Mouse (Mus musculus) cerebellum, adult 11 months (tissue): Measurements from ENCODE around the gene Pax7.

ENCODE experiments used
- DNase-seq: peaks from one replicate; pipeline ENCODE4 v3.0.0; 2022

The Pax7 gene

DNA sequence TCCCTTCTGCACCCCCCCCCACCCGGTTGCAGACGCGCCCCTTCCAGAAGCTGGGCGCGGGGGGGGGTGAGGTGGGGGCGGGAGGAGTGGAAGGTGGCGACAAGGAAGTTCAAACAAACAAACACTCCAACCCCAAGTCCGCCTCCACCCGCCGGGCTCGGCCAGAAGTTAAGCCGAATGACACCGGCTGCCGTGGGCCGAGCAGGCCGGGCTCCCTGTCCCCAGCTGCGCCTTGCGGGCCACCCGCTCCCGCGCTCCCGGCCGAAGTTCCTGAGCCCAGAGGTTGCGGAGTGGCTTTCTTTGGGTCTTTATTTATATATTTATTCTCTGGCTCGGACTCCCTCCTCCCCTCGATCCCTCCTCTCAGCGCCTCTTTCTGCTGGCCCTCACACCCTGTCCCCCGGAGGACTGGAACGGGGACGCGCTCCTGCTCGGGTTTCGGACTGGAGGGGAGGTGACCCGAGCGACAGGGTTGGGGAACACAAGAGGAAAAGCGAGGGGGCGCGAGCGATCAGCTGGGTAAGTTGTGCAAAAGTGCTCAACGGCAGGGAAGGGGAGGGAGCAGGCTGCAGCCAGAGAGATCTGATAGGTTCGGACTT lies at the start of gene Pax7:
Gene Pax7, minus strand, starts transcription at position 493 of the 599 bp plus-strand sequence.
- DNase-seq, result no peak

DNA sequence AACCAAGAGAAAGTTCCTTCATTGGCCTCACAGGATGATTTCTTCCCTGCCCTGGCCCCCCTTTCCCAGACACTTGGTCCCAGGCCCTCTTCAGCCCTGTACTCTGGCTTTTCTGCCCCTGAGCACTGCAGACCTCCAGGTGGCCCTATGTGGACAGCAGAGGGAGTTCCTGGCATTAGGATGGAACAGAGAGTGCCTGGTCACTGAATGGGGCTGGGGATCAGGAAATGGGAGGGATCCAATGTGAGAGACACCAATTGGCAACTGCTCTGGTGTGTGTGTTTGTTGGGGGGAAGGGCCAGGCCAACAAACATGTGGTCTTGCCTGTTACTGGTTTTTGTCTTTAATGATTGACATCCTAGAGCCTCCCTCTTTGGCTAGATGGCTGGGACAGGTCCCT lies 48.5 kb upstream of the Pax7 start:
- no peak for DNase-seq

DNA sequence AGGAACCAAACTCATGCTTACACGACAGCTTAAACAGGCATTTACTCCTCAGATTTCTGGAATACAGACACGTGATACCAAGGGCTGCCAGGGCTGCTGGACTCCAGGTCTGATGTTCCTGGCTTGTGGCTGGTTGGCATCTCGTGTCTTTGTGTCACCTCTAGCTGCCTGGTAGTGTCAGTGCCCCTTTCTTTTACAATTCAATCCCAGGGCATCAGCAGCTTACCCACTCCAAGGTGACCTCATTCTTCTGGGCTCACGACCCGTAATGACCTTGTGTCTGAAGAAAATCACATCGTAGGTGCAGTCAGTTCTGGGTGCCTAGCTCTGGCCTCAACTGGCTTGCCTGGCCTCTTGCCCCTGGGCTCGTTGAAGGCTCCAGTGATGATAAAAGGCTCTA lies 46.0 kb upstream of the Pax7 start:
- DNase-seq, result no peak

DNA sequence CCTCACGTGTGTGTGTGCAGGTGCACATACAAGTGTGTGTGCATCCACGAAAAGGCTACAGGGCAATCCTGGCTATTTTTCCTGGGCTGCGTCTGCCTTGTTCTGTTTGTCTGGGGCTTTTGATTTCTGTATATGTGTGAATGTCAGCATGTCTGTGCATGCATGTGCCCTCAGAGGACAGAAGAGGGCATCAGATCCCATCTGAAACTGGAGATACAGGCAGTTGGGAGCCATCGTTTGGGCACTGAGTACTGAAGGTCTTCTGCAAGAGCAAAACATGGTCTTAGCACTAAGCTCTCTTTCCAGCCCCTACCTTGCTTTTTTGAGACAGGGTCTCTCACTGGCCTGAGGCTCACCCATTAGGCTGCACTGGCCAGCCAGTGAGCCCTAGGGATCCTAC lies 45.1 kb upstream of the Pax7 start:
- DNase-seq, result no peak

DNA sequence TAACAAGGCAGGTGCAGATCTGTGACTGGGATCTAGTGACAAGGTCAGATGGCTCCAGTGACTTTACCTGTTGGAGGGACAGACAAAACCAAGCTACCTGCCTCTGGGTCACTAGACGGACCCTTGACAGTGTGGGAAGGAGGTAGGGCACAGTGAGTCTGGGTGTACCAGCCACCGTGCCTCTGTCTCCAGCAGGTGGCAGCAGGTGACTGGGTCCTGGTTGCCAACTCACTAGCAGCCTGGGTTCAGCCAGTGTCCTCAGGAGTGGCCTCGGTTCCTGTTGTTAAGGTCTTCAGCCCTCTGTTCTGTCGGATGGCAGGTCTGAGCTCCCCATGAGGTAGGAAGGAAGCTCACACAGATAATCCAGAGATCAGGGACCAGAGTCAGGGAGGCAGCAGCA lies 43.9 kb upstream of the Pax7 start:
- DNase-seq, result peak; percentile 45

DNA sequence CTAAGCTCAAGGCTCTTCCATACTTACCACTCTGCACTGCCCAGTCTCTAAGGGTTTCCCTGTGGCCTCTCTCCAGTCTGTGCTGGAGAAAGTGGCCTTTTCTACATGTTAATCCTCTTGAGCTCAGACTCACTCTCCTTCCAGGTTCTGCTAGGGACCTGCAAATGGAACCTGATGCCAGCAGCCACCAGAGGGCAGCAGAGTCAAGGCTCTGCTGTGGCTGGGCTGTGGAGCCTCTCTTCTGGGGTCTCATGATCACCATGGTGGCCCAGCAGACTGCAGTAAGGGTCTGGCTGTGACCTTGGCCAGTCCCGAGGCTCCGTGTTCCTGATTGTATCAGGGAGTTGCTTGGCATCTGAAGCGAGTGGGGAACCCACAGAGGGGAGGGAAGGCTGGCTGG lies 39.3 kb upstream of the Pax7 start:
- peak; percentile 24 for DNase-seq

DNA sequence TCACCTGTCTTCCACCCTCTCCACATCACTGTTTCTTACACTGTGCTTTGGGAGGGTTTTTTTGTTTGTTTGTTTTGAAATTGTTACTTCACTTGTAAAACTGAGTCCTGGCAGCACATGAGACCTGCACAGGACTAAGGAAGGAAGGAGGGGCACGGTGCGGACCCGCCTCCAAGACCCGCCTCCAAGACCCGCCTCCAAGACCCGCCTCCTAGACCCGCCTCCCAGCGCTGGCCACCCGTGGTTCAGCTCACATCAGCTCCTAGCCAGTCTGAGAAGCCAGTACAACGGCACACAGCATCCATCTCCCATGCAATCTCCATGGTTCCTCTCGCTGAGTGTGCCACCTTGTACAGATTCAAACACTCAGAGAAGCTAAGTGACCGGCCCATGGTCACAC lies 38.4 kb upstream of the Pax7 start:
- DNase-seq, result no peak

DNA sequence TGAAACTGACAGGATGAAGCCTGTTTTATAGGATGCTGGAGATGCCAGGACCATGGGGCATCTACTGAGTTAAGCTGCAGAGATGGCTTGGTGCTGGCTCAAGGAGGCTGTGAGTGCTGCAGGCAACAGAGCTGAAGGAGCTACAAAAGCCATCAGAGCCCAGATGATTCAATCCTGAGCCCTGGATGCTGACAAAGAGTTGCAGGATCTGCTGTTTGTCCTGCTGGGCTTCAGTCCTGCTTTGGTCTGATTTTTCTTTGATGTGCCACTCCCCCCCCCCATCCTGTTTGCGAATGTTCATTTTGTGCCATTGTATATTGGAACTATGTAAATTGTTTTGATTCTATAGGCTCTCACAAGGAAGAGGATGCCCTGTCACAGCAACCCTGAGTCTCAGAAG lies 29.9 kb upstream of the Pax7 start:
- DNase-seq, result no peak

DNA sequence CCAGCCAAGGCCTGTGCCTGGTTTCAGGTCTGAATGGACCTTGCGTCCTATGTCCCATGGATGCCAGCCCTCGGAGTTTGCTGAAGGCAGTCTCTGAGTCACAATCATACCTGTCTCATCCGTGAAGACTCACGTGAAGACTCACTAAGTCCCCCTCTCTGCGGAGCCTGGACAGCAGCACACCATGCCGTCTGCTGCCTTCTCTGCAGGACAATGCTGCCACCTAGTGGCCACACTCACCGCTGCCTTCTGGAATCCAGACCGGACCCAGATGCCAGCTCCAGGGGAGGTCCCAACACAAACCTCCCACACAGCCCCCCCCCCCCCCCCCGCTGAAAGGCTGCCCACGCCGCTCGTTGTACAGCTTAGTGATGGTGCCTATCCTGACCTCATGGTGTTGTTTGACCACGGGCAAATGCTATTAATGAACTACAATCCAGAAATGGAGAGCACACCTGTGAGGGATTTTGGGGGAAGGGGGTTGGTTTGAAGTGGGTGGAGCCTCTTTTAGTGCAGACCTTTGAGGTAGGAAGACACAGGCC lies 25.4 kb upstream of the Pax7 start:
- DNase-seq, result peak; percentile 83

DNA sequence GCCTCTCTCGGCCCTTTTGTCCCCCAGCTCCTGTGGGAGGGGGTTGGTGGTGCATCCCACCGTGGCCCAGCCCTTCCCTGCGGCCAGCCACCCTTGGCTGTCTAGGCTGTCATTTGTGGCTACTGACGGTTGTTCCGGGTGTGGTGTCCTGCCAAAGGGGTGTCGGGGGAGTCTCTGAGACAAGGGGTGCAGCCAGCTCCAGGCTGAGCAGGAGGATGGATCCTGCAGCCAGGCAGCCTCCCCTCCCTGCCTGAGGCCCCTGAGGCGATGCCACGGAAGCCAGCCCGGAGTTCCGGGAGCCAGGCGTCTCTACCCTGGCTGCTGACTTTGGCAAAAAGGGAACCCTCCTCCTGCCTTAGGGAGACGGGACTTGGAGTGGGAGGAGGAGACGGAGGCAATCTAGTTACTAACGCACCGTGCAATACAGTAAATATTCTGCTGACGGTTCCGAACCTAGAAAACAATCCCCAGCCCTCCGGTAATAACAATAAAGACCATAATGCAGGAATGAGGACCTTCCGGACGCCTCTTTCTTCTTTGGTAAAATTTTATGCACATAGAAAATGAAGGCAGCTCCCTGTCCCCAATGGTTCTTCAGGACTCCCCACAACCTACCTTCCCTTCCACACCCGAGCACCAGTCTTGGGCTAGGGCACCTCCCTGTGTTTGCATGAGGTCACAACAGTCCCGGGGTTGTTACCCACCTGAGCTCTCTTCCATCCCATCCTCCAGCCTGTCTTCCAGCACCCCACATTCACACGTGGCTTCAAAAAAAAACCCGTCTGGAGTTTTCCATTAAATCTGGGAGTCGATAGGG lies 19.1 kb upstream of the Pax7 start:
- no peak for DNase-seq

DNA sequence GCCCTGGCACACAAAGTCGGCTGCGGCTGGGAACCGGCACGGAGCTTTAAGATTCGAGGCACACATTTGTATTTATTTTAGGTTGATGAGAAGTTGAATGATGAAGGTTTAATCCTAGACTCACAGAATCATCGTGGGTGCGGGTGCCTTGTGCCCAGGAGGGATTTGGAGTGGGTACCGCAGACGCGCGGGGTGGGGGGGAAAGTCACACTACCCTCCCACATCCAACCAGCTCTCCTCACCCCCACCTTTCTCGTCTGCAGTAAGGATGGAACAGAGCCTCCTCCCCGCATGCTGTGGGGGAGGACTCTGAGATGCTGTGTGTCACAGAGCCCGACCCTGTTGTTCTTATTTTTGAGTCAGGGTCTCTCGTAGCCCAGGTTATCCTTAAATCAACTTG lies 18.1 kb upstream of the Pax7 start:
- DNase-seq, result no peak

DNA sequence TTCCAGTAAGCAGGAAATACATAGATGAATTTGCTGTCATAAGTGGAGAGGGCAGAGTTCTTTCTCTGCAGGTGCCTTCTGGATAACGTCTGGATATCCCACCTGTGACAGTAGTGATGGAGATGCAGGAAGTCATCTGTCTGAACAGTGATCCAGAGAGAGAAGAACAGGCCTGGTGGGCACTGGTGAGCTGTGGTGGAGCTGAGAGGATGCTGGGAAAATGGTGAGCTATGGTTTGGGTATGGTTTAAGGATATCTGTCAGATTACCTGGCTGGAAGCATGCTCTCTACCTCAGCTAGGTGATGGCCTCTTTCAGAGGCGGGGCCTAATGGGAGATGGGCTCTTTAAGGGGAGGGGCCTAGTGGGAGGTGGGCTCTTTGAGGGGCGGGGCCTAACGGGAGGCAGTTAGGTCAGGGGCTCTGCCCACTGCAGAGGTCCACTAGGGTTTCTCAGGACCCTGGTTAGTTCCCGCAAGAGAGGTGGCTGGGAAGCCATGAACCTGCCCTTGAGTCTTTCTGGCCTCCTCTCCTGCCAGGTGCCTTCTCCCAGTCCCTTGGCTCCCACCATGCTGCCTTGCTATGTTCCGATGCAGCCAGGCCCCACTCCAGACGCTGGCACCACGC lies 17.3 kb upstream of the Pax7 start:
- no peak for DNase-seq

DNA sequence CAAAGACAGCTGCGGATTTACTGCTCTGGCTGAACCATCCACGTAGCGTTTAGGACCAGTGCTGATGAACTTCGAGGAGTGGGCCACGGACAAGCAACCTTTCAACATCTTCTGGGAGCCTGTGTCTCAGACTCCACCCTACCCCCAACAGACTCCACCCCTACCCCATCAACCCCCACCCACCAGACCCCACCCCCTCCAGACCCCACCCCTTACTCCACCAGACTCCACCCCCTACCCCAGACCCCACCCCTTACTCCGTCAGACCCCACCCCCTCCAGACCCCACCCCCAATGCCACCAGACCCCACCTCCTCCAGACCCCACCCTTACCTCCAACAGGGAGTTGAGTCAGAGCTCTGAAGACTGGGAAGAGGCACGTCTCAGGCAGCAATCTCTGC lies 10.1 kb upstream of the Pax7 start:
- DNase-seq, result no peak

DNA sequence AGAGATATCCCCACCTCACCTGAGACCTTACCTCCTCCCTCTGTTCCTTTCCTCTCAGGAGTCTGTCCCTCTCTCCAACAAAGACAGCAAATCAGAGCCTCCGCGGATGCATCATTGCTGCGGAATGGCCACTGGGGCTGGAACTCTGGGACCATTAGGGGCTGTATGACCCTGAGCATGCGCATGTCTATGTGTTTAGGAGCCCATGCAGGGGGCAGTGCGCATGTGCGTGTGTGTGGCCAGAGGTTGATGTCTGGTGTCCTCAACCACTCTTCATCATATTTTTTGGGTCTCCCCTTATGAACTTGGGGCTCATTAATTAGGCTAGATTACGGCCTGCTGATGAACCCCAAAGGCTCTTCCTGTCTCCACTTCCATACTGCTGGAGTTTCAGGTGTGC lies 9.6 kb upstream of the Pax7 start:
- DNase-seq, result no peak

DNA sequence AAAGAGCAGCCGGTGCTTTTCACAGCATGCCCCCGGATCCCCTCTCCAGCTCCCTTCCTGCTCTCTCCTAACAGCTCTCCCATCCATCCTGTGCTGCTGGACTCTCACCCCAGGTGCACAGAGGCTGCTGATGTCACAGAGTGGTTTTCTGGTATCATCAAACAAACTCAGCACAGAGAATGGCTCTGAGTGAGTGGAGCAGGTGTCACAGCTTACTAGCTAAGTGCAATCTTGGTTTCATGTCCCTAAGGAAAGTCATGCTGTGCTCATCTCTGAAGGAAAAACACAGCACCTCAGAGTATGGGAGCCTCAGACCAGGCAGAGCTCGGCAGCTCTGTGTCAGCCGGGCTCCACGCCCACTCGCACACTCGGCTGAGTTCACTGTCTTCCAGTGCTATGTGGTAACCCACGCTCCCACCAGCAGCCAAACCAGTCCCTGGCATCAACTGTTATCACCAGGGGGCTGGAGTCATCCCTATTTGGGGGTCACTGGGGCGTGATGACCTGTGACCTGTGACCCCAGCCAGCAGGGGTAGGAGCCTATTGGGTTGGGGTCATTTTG lies 7.7 kb upstream of the Pax7 start:
- no peak for DNase-seq

DNA sequence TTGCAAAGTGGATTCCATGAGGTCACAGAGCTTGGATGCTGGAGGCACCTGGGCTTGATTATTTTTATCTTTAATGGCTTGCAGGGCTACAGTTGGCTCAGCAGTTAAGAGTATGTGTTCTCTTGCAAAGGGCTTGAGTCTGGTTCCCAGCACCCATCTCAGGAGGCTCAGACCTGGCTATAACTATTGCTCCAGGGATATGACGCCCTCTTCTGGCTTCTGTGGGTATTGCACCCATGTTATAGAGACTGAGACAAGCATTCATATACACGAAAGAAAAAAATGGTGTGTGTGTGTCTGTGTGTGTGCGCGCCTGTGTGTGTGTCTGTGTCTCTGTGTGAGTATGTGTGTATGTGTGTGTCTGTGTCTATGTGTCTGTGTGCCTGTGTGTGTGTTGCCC lies 7.1 kb upstream of the Pax7 start:
- DNase-seq, result no peak

DNA sequence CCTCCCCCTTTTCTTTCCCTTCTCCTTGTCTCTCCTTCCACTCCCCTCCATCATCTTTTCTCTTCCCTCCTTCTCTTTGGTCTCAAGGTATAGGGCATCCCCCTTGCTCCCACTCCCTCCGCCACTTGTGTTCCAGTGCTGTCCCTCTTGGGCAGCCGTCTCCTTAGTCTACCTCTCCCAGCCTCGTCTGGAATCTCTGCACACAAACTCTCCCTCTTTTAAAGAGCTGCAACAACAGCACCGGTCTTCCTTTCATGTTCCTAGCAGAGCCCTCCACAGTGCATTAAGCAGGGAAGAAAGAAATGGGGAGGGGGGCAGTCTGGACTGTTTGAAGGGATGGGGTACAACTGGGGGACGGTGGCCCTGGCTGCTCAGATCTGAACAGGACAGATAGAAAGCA lies 3.4 kb upstream of the Pax7 start:
- DNase-seq, result no peak

DNA sequence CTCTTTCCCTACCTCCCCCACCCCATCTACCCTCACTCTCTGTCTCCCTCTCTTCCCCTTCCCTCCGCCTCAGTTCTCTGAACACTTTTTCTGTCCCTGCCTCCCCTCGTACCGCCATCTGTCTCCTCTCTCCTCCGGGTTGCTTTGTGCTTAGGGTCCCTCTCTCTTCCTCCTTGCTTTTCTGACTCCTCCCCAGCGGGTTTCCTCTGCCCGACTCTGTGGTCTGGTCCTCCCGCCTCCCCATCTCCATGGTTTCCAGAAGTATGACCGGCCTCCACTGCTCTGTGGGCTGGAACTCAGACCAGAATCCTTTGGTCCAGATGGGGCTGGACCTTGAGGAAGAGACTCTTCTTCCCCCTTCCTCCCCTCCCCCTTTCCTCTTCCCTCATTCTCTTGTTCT lies 2.9 kb upstream of the Pax7 start:
- DNase-seq, result no peak

DNA sequence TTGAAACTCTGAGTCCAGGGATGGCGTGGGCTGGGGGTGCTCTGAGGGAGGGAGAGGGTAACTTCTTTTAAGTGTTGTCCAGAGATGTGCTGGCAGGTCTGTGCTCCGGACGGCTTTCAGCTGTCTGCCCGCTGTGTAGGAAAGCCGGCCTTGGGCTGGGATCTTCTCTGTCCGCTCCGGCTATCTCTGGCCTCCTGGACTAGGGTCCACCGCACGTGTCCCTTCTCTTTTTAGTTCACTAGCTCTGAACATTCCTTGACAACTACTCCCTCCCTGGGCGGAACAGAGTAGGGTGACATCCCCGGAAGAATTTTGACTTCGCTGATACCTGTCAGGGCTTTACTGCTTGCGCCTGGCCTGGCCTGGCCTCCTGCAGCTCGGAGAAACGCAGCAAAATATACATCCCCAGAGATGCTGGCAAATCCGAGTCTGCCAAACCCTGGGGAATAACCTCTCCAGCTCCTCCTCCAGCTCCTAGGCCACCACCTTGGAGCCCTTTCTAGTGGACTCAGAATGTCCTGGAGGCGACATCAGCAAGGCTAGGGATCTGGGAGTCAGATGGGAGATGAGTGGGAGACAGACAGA lies 581 bp upstream of the Pax7 start:
- no peak for DNase-seq

DNA sequence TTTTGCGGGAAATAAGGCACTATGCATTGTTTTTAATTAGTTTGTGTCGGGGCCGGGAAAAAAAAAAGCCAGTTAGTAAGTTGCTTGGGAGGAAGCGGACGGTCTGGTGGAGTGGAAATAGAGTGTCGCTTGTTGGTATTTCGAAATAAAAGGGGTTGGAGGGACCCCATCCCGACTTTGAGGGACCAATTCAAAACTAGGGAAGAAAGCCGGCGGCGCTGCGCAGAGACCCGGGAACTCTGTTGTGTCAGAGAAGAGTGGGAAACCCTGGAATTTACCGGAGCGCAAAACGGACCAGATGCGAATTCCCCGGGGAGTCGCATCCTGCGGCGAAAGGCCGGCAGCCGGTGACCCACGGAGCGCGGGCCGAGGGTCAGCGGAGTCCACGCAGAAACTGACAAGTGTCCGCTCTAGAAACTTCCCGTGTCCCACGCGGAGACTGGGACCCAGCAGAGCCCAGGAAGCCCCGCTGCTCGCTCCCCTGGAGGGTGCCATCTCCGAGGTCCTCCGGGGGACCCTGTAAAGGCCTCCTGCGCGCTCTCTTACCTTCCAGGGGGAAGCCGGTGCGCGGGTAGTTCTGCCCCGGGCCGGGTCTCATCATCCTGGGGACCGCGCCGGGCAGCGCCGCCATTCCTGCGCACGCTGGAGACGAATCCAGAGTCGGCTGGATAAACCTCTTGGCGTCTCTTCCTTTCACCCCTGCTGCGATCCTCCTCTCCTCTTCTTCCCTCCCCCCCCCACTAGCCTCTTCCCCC lies 870 bp downstream of the Pax7 start:
- DNase-seq, result no peak

DNA sequence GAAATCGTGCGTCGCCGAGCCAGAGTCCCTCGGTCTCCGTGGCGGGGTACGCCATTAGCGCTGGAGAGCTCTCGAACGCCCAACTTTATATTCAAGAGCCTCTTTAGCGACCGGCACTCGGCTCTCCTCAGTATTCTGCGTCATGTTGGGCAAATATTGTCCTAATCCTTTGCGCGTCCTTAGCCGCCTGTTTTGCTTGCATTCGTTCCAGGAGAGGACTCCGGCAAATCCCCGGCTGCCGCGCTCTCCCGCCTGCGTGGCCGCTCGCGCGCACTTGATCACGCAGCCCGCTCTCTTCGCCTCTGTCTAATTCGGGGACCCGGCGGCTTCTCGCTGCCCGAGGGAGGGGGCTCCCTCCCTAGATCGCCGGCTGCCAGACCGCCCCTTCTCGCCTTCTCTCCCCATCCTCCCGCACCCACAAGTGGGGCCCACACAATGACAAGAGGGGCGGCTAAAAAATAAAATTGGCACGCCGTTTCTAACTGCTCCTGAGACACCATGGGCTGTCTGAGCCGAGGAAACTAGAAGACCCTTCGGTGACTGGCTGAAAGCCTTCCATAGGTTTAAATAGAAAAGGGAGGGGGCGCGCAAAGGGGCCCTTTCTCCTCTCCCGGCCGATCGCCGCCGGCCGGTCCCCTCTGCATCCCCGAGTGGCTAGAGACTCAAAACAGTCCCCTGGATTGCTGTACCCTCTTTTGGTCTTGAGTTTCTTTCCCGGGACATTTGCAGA lies 1.7 kb downstream of the Pax7 start:
- DNase-seq, result no peak
